Mouse (Mus musculus): Measurements from ENCODE around the gene Akr1b3. TPM values are rescaled to one million over a fixed set of nuclear protein-coding genes. Genes with fewer than 3 reads are reported as not detected.

Gene Akr1b3
- polyA plus RNA-seq (2012; rRNA removed), result 96.5 and 103 TPM in 2 replicates

GRCm38 (mm10) chr6:34316854-34317771, at the start of gene Akr1b3:
Gene Akr1b3, minus strand, starts transcription at chr6:34317478.

GRCm38 (mm10) chr6:34353658-34354353, 36.5 kb upstream of the Akr1b3 start, which contains the start of gene Akr1b8:
Gene Akr1b8, plus strand, starts transcription at chr6:34354119.

Other genes starting within 250 kb of the Akr1b3 start
- 43.3 and 46.8 TPM in 2 replicates for gene Slc35b4, start 140.4 kb downstream of the Akr1b3 start, polyA plus RNA-seq (2012; rRNA removed)
- gene Akr1b8, start 36.6 kb upstream of the Akr1b3 start, polyA plus RNA-seq (2012; rRNA removed), result 1.4 and 2.1 TPM in 2 replicates
- 8.6 and 11.2 TPM in 2 replicates for gene Akr1b10, start 66.7 kb upstream of the Akr1b3 start, polyA plus RNA-seq (2012; rRNA removed)
- 0.07 TPM in 1 of 2 replicates, not detected in the other for gene Akr1b7, start 94.9 kb upstream of the Akr1b3 start, polyA plus RNA-seq (2012; rRNA removed)
- 89.1 and 101 TPM in 2 replicates for gene Bpgm, start 158.7 kb upstream of the Akr1b3 start, polyA plus RNA-seq (2012; rRNA removed)

Measured in central nervous system, embryonic 18 days (tissue).